Mouse (Mus musculus) lung, adult 2 months (tissue): Measurements from ENCODE around the gene Large2. TPM values are rescaled to one million over a fixed set of nuclear protein-coding genes. Genes with fewer than 3 reads are reported as not detected.
A peak's percentile ranks its signal among the peaks of the same experiment; 100 is the strongest.

ENCODE experiments used
- DNase-seq: peaks from one replicate; pipeline ENCODE4 v3.0.0; 2022
- H3K4me1 ChIP-seq: fragments of 200-500 bp; 2 replicates; pipeline ENCODE4 v1.6.1; 2011; ENCODE audit warnings: low read length; ENCODE audit not compliant: control insufficient read depth, insufficient read depth
- H3K4me3 ChIP-seq: fragments of 200-500 bp; replicated peaks from 2 replicates; pipeline ENCODE3; 2011; ENCODE audit warnings: low read depth, mild to moderate bottlenecking, control low read depth, low read length; ENCODE audit errors: extremely low read depth
- CTCF ChIP-seq: fragments of 200-500 bp; IDR thresholded peaks from 2 replicates; pipeline ENCODE4 v1.5.1; 2011; ENCODE audit warnings: mild to moderate bottlenecking, low read length, control low read depth; ENCODE audit not compliant: insufficient read depth
- POLR2A ChIP-seq: fragments of 200-500 bp; IDR thresholded peaks from 2 replicates; pipeline ENCODE4 v1.6.1; 2011; ENCODE audit warnings: low read depth, mild to moderate bottlenecking, control low read depth, low read length, borderline replicate concordance; ENCODE audit errors: extremely low read depth
- WGBS: fragments of 180-500 bp; shearing (Covaris S2); methylation state at CpG from one replicate; pipeline ENCODE4 v1.1.7; 2018; 5-methylcytosine and 5-hydroxymethylcytosine counted together
- polyA plus RNA-seq: library from polyadenylated mRNA; depleted of rRNA; stranded (reverse); fragments of >200 nt; gene quantifications from 2 replicates; pipeline ENCODE4 v1.2.3, GENCODE M21; 2012

Large2 gene
- polyA plus RNA-seq, 1 experiment, result 18.5 TPM

DNA sequence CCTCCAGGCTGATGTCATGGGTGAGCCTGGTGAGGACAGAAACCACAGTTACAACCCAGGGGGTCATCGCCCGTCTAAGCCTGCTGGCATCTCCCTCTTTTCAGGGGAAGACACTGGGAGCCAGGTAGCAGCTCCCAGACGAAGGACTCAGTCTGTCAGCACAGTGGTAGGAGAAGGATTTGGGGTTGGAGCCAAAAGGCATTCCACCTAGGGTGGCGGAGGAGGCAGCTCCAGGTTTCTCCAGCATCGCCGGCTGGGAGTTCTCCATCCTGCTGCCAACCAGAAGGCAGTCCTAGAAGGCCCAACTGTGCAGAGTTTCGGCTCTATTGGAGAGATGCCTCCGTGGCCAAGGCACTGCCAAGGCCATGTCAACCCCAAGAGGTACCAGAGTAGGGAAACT lies 16.4 kb upstream of the Large2 start:
- WGBS, result 85% methylated on average over 8 of the region's 8 CpGs
- peaks cover 4% of the 10 kb centered on the region; the same call in 1 of the 2 replicates for H3K4me1 ChIP-seq
- TF ChIP-seq POLR2A (no peak), CTCF (no peak)
- no peak overlapping the region for H3K4me3 ChIP-seq
- DNase-seq, result no peak

GRCm38 (mm10) chr2:92390206-92390930 lies 15.7 kb upstream of the Large2 start:
- TF ChIP-seq CTCF (no peak), POLR2A (no peak)
- WGBS, result 49% methylated on average over 6 of the region's 6 CpGs
- peak; percentile 58 for DNase-seq
- Histone ChIP-seq H3K4me3 (no peak overlapping the region), H3K4me1 (peaks cover 4% of the 10 kb centered on the region; the same call in 1 of the 2 replicates)

DNA sequence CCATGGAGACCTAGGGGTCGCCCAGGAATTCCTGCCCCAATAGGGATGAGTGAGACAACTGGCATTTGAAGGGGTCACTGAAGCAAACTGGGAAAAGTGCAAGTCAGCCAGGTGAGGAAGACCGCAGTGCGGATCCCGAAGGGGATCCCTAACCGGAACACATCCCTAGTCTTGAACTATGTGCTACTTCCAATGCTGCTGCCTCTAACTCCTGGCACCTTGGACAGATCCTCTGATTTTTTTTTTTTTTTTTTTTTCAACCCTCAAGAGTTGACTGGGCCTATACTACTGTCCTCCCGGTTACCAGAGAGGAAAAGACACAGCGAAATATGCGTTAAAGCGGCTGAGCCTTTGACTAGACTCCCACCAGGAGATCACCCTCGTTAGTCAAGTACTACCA lies 15.0 kb upstream of the Large2 start:
- Histone ChIP-seq H3K4me3 (peak overlapping the region; percentile 76), H3K4me1 (peaks cover 4% of the 10 kb centered on the region; the same call in 1 of the 2 replicates)
- 22% methylated on average over 10 of the region's 10 CpGs for WGBS
- DNase-seq, result no peak
- TF ChIP-seq CTCF, result no peak
- TF ChIP-seq POLR2A, result no peak

GRCm38 (mm10) chr2:92388891-92389641 lies 14.4 kb upstream of the Large2 start:
- H3K4me1 ChIP-seq, result peaks cover 4% of the 10 kb centered on the region; the same call in 1 of the 2 replicates
- under 1% methylated on average over 62 of the region's 62 CpGs for WGBS
- H3K4me3 ChIP-seq, result peak overlapping the region; percentile 76
- TF ChIP-seq POLR2A, result no peak
- TF ChIP-seq CTCF, result no peak
- peak; percentile 68 for DNase-seq

GRCm38 (mm10) chr2:92388081-92388517 lies 13.4 kb upstream of the Large2 start:
- H3K4me3 ChIP-seq, result no peak overlapping the region
- TF ChIP-seq CTCF, result no peak
- TF ChIP-seq POLR2A, result no peak
- 40% methylated on average over 3 of the region's 3 CpGs for WGBS
- H3K4me1 ChIP-seq, result peaks cover 4% of the 10 kb centered on the region; the same call in 1 of the 2 replicates
- no peak for DNase-seq

- H3K4me3 ChIP-seq, result no peak overlapping the region
- TF ChIP-seq POLR2A (no peak), CTCF (no peak)
- 61% methylated on average over 4 of the region's 4 CpGs for WGBS
- no peak for DNase-seq
- H3K4me1 ChIP-seq, result peaks cover 4% of the 10 kb centered on the region; the same call in 1 of the 2 replicates
Observed at GRCm38 (mm10) chr2:92387646-92388045, 13.0 kb upstream of the Large2 start.

- Histone ChIP-seq H3K4me1 (peaks cover 4% of the 10 kb centered on the region; the same call in 1 of the 2 replicates), H3K4me3 (no peak overlapping the region)
- TF ChIP-seq CTCF, result no peak
- no peak for TF ChIP-seq POLR2A
- 91% methylated on average over 30 of the region's 30 CpGs for WGBS
- DNase-seq, result no peak
Observed at GRCm38 (mm10) chr2:92386821-92387570, 12.3 kb upstream of the Large2 start.

DNA sequence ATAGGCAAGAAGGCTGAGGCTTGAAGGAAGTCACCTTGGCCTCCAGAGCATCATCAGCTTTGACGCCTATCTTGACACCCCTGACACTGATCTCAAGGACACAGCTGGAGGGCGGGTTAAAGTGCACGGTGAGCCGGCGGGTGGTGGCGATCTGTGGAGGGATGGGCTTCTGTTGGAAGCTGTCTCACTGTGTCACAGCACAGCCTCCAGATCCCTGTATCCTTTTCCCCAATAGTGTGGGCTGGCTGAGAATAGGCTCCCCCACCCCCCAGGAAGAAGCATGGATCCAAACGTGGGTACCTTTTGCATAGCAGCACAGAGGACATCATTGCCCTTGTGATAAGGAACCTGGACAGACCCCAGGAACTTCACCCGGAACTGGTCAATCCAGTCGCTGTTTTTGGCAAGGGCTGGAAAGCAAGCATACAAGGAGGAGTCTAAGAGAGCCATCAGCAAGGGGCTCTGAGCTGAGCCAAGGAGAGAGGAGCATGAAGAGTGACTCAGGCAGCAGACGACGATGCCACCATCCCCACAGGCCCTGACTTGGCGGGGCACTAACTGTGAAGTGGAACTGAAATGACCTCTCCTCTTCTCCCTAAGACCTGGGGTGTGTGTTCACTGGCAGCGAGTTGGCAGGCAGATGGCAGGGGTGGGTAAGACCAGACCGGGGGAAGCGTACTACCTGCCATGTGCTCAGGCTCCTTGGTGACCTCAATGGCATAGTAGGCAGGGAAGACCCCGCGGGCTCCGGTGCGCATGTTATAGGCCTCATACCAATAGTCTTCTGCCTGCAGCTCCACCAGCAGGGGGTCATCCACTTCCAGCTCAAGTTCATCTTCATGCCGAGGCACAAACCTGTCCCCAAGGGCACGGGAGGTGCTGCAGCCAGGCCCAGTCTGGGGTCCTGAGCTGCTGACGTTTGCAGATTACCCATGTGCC lies 10.7 kb upstream of the Large2 start:
- Histone ChIP-seq H3K4me1 (peaks cover 4% of the 10 kb centered on the region; the same call in 1 of the 2 replicates), H3K4me3 (no peak overlapping the region)
- no peak for DNase-seq
- 70% methylated on average over 22 of the region's 22 CpGs for WGBS
- TF ChIP-seq CTCF (no peak), POLR2A (no peak)

DNA sequence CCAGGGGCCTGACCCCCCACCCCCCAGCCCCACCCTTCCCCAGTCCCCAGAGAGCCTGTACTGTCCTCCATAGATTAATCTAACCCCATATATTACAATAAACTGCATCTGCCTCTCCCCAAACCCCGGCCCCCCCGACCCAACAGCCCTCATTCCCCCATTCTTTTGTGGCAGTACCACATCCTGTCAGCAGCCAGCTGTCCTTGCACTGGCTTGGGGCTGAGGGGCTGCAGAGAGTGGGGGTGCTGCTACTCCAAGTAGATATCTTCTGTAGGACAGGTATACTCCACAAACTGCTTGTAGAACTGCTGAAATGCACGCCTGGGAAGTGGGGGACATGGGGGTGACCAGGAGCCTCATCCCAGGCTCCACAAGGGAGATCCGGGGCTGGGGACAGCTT lies 9.4 kb upstream of the Large2 start:
- no peak overlapping the region for H3K4me3 ChIP-seq
- H3K4me1 ChIP-seq, result no peaks in the 10 kb centered on the region
- no peak for DNase-seq
- WGBS, result 71% methylated on average over 4 of the region's 4 CpGs
- TF ChIP-seq POLR2A (no peak), CTCF (no peak)
